Mouse (Mus musculus) adrenal gland, adult 8-10 months (tissue): ENCODE measurements around the gene Exoc4. TPM values are rescaled to one million over a fixed set of nuclear protein-coding genes. Genes with fewer than 3 reads are reported as not detected.

Experiments
- DNase-seq: peaks from one replicate; pipeline ENCODE4 v3.0.0; 2022
- total RNA-seq, 4 experiments: library from RNA; stranded (reverse); gene quantifications; 2 replicates each; pipeline ENCODE4 v1.2.4; 2022

Exoc4 gene
- total RNA-seq, 4 experiments from 2014 or later = 53.2 to 76.5 (median 58.9) TPM

GRCm38 (mm10) chr6:33476134-33476533, 227.2 kb downstream of the Exoc4 start:
- DNase-seq = no peak

- no peak for DNase-seq
Observed at GRCm38 (mm10) chr6:33484568-33484967, 235.7 kb downstream of the Exoc4 start.

- no peak for DNase-seq
Observed at GRCm38 (mm10) chr6:33489788-33490187, 240.9 kb downstream of the Exoc4 start.

GRCm38 (mm10) chr6:33496141-33496855, 247.4 kb downstream of the Exoc4 start:
- DNase-seq = no peak

- no peak for DNase-seq
Observed at GRCm38 (mm10) chr6:33497348-33497747, 248.5 kb downstream of the Exoc4 start.

GRCm38 (mm10) chr6:33502388-33502787, 253.5 kb downstream of the Exoc4 start:
- DNase-seq = no peak

GRCm38 (mm10) chr6:33503381-33503780, 254.5 kb downstream of the Exoc4 start:
- DNase-seq = no peak

GRCm38 (mm10) chr6:33507134-33507533, 258.2 kb downstream of the Exoc4 start:
- no peak for DNase-seq

- DNase-seq = no peak
Observed at GRCm38 (mm10) chr6:33515391-33515790, 266.5 kb downstream of the Exoc4 start.

GRCm38 (mm10) chr6:33516798-33517197, 267.9 kb downstream of the Exoc4 start:
- DNase-seq = no peak

GRCm38 (mm10) chr6:33517890-33518410, 269.1 kb downstream of the Exoc4 start:
- DNase-seq = no peak

- no peak for DNase-seq
Observed at GRCm38 (mm10) chr6:33525695-33526366, 276.9 kb downstream of the Exoc4 start.

GRCm38 (mm10) chr6:33540356-33540755, 291.5 kb downstream of the Exoc4 start:
- no peak for DNase-seq

- no peak for DNase-seq
Observed at GRCm38 (mm10) chr6:33542712-33543111, 293.8 kb downstream of the Exoc4 start.

GRCm38 (mm10) chr6:33551934-33552333, 303.0 kb downstream of the Exoc4 start:
- no peak for DNase-seq

GRCm38 (mm10) chr6:33560925-33561324, 312.0 kb downstream of the Exoc4 start:
- no peak for DNase-seq

- no peak for DNase-seq
Observed at GRCm38 (mm10) chr6:33561911-33562310, 313.0 kb downstream of the Exoc4 start.

DNA sequence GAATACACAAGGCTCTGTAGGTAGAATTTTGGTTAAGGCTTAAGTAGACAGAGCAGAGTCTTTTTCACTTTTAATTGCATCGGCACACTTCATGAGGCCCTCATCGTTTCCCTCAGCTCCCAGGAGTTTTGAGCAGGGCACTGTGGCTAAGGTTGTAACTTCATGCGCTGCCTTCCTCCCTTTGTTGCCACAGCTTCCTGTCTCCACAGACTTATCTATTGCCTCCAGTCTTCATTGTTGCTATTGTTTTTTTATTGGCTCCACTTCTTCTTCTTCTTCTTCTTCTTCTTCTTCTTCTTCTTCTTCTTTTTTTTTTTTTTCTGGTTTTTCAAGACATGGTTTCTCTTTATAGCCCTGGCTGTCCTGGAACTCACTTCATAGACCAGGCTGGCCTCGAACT, 327.1 kb downstream of the Exoc4 start:
- DNase-seq = no peak

DNA sequence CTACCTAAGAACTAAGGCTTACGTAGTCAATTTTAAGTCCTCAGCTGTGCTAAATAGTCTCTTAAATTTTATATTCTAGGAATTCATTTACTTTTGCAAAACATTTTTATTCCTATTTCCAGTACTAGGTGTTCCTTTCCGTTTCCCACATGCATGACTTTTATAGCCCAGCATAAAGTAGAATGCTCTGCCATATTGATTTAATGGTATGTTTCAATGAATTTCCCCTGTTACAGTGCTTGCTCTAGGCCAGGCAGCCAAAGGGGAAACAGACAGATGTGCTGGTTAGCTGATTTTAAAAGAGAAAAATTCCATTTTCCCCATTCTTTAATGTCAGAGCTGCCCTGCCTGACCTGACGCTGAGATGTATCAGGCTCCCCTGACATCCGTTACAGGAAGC, 359.6 kb downstream of the Exoc4 start:
- DNase-seq = no peak

GRCm38 (mm10) chr6:33613978-33614377, 365.1 kb downstream of the Exoc4 start:
- DNase-seq = no peak

- no peak for DNase-seq
Observed at GRCm38 (mm10) chr6:33618590-33618989, 369.7 kb downstream of the Exoc4 start.

- no peak for DNase-seq
Observed at GRCm38 (mm10) chr6:33620701-33621100, 371.8 kb downstream of the Exoc4 start.

- DNase-seq = no peak
Observed at GRCm38 (mm10) chr6:33625931-33626330, 377.0 kb downstream of the Exoc4 start.

DNA sequence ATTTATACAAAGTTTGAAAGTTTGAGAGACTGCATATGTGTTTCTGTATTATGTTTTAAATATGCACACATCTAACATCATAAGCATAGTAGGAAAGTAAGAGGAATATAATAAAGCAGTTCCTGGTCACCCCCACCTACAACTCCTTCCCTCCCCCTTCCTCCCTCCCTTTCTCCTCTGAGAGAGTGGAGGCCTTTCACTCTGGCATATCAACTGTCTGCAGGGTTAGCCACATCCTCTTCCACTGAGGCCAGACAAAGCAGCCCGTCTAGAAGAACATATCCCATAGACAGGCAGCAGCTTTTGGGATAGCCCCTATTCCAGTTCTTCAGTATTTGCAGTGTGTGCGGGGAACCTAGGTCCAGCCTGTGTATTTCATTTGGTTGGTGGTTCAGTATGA, 382.2 kb downstream of the Exoc4 start:
- DNase-seq = no peak
